Mouse (Mus musculus): ENCODE measurements at regions not wholly inside any gene's neighbourhood (a gene's known extent, or its start where the extent isn't known, plus 50 kb on each side); places are given as distances from the start of the nearest gene placed in this dataset.

DNA sequence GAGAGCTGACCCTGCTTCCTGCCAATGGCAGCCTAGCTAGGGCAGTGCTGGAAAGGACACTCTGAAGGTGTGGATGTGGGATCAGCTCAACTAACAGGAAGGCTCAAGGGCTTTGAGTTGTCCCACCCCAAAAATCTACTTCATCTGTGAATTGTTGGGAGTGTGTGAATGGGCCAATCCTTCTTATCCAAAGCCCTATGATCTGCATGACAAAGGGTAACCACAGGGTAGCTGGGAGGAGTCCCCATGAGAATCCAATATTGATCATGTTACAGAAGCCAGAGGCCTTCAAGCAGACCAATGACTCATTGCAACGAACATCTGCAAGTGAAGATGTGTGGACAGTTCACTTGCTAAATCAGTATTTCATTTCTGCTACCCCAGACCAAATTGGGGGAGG is 51.1 kb upstream of the Adra1b start:
- DNase-seq (ENCODE audit: low read depth, low spot score), result no peak
- 91% methylated on average over 1 of the region's 1 CpGs for WGBS

DNA sequence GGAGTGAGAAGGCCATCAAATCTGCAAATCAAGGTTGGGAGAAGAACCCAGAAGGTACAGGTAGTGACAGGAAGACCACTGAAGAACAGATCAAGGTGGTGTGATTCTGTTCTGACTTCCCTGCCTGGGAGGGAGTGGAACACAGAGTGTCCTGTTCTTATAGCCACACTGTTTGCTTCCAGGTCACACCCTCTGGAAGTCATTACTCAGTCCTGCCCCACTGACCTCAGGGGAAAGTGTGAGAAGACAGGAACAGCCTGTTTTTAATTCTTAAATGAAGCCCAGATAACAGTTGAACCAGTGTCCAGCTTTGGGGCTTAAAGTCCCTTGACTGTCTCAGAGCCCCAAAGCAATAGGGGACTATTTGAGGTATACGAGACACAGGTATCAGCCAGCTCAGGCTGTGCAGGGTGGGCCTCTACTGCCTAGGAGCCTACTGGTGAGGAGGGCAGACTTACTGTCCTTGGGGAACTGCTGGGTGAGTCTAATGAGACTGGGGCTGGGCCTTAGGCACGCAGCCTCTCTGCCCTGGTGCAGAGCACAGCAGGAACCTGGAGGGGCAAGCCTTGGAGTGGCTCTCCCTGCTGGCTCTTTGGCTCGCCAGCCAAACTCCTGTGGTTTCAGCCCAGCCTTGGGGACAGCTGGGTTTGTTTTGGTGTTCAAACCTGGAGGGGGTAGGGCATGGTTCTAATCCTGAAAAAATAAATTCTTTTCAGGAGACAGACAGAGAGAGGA is 57.4 kb upstream of the Adra1b start:
- DNase-seq (ENCODE audit: low read depth, low spot score), result no peak
- WGBS, result 50% methylated on average over 3 of the region's 3 CpGs

DNA sequence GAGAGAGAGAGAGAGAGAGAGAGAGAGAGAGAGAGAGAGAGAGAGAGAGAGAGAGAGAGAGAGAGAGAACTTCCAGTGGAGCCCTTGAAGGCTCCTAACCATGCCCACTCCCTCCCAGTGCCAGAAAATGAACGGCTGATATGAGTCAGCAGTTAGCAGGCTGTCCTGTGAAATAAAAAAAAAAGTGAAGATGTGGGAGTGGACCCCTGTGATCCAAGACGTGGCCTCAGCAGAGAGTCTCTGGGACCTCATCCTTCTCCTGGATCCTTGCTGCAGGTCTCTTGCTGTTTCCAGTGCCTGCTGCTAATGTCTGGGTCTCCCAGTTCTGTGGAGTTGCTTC is 57.9 kb upstream of the Adra1b start:
- 29% methylated on average over 2 of the region's 2 CpGs for WGBS
- no peak for DNase-seq (ENCODE audit: low read depth, low spot score)

DNA sequence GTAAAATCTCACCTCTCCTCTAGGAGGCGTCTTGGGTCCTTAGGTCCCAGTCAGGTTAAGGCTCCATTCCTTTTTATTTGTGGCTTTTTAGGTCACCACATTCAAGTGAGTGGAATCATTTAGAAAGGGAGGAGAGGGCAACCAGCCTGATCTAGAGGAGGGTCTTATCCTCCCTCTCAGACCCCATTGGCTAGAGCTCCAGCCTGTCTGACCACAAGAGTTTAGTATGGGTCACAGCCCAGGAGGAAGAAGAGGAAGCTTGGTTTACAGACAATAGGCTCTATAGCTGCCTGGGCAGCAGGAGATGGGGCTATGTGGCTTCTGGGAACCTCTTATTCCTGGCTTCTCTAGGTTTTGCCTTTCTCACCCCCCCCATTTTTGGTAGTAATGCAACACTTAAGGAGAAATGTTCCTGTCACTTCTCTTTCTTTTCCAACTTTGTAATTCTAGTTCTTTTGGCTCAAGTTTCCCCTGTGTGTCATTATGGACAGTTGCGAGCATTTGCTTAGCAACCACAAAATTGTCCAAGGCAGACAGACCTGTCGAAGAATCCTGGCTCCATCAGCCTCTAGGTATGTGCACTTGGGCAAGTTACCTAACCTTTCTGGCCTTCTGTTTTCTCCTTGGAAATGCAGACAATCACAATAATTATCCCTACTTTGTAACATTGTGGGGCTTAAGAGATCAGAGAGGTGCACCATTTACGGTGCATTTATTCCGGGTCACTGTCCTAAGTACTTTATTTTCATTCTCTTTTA is 59.5 kb upstream of the Adra1b start:
- no peak for DNase-seq (ENCODE audit: low read depth, low spot score)
- 72% methylated on average over 5 of the region's 5 CpGs for WGBS

DNA sequence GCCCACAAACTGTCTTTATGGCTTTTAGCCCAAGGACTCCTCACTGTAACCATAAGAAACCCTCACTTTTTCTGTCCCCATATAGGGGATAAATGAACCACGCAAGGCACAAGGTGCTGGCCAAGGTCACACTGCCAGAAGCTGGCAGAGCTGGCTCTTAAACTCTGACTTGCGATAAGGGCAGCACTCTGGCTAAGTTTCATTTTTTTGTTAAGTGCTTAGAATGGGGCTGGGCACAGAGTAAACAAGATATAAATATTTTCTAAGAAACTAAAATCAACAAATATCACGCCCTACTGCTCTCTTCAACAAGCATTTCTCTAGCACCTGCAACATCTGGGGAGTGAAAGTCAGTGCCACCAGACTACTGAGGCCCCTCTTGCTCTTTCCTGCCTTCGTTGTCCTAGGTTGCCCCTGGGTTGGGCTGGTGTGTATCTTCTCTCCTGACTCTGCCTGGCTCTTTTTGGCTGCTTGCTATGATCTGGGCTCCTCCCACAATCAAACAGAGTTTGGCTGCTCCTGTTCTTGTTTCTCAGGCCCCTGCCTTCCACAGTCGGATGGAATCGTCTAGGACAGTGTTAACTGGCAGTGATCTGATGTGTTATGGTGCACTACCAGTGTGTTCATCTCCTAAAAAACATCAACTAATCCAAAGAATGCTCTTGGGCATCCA is 60.5 kb upstream of the Adra1b start:
- WGBS, result 25% methylated on average over 6 of the region's 6 CpGs

DNA sequence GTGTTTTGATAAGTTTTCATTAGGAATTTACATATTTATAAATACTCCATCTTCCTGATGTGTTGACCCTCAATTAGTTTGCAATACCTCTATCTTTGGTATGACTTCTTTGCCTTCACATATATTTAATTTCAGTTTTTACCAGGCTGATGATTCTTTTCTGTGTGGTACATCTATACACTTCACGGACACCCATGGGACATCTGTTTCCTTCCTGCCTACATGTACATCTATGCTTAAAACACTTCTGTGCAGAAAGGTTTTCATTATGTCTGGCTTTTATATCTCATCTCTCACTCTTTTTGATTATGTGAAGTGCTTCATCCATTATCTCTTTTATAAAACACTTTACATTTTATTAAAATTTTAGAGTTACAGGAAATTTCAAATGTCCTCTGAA is 66.8 kb upstream of the Adra1b start:
- DNase-seq (ENCODE audit: low read depth, low spot score), result no peak
- 86% methylated on average over 1 of the region's 1 CpGs for WGBS

More for the DNA sequence above, 60.5 kb upstream of the Adra1b start:
- DNase-seq (ENCODE audit: low read depth, low spot score), result no peak

DNA sequence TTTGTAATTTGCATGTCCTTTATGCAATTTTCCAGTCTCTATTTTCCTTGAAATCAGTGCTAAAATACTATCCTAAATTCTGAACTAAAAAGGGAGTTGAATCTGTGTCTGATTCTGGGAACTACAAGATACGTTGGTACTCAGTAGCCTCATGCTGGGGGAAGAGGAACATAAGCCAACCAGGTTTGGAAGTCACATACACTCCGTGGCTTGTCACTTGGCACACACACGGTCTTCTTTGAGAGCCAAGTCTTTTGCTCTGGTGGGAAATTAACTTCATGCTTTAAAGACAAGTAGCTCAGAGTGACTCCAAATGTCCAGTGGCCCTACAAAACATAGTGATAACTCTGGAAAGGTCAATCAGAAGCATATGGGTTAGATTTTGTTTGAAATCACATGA is 70.9 kb upstream of the Adra1b start:
- 69% methylated on average over 3 of the region's 3 CpGs for WGBS
- no peak for DNase-seq (ENCODE audit: low read depth, low spot score)

DNA sequence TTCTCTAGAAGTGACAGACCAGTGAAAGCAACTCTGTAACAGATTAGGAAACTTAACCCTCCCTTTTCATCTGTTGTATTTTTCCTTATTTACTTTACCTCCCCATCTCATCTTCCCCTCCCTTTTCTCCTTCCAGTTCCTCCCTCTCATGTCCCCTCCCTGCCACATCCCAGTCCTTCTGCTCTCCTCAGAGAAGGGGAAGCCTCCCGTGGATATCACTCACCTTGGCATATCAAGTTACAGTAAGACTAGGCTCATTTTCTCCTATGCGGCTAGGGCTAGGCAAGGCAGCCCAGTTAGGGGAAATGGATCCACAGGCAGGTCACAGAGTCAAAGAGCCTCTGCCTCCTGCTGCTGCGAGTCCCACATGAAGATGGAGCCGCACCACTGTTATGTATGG is 75.0 kb upstream of the Adra1b start:
- 65% methylated on average over 4 of the region's 4 CpGs for WGBS
- DNase-seq (ENCODE audit: low read depth, low spot score), result no peak

DNA sequence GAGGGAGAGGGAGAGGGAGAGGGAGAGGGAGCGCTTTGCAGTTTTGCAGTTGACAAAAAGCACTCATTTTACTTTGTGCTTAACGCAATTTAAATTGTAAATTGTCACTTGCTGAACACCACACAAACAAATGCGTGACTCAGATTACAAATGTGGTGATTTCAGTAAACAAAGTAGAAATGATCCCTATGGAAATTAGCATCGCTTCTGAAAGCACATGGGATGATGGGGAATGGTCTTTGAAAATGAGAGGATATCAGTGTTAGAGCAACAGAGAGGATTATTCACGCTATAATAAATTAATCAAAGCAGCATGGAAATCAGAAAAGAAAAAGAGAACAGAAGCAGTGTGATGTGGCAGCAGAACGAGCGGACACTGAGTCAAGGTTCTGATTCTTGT is 78.4 kb upstream of the Adra1b start:
- 80% methylated on average over 7 of the region's 7 CpGs for WGBS
- no peak for DNase-seq (ENCODE audit: low read depth, low spot score)

DNA sequence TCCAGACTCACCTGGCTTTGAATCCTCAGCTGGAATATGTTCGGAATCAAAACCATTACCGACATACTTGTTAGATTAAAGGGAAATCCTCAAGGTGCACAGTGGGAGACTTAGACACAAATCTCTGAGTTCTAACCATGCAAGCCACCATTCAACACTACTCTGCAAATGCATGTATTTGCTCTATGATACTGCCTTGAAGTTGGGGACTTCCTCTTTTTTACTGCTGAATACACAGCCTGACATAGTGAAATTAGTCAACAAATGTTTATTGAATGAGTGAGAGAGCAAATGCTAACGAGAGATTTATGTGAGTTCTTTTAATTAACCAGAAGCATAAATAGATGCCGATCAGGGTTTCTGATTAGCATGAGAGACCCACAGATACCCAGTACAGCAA is 79.4 kb upstream of the Adra1b start:
- no peak for DNase-seq (ENCODE audit: low read depth, low spot score)
- 83% methylated on average over 4 of the region's 4 CpGs for WGBS

DNA sequence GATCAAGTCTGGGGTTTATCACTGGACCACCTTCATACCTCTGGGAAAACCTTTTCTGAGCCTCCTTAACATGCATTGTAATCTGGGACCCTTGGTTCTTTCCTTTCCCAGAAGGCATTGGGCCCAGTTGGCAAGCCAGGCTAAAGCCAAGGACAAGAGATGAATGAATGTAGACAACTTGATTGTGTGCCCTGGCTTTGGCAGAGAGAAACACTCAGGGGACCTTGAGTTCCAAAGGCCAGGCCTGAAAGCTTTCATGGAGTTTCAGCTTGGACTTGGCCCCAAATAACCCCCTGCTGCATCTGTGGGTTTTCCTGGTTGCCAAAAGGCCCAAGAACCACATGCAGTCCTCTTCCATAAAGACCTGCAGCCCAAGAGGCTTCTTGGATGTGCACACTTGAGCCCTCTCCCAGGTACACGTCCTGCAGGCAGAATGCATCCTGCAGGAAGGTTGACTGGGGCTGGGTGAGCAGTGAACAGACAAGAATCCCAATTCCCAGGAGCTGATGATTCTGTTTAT is 89.0 kb upstream of the Adra1b start:
- DNase-seq (ENCODE audit: low read depth, low spot score), result no peak
- whole genome bisulfite sequencing, result 94% methylated on average over 1 of the region's 1 CpGs

DNA sequence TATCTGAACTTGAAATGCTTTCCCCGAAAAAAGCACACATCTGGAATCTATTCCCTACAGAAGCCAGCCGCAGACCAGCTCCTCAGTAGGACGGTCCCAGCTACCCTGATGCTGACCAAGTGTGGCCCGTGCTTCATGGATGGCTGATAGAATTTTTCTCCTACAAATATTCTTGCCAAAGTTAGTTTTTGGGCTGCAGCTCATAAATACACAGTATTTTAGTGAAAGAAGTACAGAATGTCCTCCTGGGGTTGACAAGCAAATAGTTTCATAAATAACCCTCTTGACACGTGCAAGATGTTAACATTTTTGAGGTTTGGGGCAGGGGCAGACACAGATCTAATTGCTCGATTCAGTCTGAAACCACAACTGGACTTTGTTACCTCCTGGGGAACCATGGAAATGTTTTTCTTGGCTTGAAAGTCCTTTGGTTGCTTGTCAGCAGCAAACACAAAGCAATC is 91.0 kb upstream of the Adra1b start:
- DNase-seq (ENCODE audit: low read depth, low spot score), result no peak
- 57% methylated on average over 6 of the region's 6 CpGs for WGBS

DNA sequence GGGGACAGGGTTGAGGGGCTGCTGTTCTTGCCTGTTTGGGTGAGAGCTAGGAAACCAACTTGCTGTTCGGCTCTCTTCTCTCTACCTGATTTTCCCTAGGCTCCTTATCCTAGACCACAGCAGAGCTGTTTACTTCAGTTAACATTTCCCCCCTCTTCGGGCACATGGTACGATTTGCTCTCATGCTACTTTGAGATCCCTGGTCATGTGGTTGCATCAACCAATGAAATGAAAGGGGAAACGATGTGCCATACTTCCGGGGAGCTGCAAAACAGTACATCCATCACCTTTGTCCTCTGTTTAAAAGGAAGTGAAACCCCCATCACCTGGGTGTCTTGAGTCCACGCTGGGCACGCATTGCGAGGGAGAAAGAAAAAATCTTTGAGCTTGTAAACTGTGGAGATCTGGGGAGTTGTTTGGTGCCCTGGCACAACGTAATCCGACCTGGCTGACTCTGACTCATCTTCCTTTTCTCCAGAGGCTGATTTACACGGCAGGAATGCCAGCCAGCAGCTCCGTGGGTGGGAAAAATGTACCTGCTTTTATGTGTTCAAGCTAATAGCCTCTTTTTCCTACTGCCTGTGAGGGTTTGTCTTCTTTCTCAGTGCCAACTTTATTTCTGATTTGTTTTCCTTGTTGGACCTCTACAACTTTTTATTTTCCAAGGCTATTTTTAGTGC is 97.2 kb upstream of the Adra1b start:
- WGBS, result 64% methylated on average over 12 of the region's 12 CpGs
- DNase-seq (ENCODE audit: low read depth, low spot score), result no peak

DNA sequence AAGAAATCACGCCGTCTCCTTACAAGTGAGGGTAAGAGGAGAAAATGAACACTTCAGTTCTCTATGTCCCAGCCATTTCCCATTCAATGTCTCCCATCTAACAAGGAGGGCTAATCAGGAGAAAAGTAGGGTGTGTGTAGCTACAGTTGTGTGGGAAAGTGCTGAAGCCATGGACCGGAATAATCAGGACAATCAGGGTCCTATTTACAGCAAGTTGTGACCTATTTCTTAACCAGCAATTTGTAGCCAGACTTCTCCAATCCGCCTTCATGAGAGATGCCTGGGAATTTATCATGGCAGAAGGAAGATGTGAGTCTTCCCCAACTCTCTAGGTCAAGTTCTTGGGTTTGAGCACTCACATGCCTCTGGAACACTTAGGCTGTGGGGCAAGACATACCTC is 99.0 kb upstream of the Adra1b start:
- no peak for DNase-seq (ENCODE audit: low read depth, low spot score)
- WGBS, result 96% methylated on average over 4 of the region's 4 CpGs

DNA sequence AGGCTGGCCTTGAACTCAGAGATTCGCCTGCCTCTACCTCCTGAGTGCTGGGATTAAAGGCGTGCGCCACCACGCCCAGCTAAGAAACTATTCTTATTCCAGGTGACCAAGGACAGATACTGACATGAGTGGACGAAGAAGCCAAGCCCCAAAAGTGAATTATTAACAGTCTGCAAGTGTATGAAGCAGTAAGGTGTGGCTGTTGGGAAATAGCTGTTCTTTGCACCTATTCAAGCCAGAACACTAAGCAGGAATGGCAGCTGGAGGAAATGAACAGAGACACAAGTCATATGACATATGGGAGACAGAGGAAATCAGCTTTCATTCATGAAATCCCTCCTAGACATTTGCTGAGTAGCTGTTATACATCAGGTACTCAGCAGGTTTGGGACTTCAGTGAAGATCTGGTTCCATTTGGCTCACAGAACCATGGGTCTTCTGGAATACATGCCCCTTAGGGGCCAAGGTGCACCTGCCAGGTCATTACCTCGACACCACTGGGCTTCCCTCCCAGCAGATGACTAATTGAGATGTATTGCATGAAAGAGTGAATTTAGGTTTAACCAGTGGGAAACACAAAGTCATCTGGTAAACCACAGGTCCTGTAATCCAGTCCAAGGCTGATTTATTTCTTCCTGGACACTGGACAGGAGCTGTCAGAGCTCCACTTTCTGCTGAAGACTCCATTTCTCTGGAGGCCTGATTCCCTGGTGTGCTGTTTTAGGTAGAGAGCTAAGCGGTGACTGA is 101.0 kb upstream of the Adra1b start:
- WGBS, result 47% methylated on average over 7 of the region's 7 CpGs
- DNase-seq (ENCODE audit: low read depth, low spot score), result peak; percentile 70

DNA sequence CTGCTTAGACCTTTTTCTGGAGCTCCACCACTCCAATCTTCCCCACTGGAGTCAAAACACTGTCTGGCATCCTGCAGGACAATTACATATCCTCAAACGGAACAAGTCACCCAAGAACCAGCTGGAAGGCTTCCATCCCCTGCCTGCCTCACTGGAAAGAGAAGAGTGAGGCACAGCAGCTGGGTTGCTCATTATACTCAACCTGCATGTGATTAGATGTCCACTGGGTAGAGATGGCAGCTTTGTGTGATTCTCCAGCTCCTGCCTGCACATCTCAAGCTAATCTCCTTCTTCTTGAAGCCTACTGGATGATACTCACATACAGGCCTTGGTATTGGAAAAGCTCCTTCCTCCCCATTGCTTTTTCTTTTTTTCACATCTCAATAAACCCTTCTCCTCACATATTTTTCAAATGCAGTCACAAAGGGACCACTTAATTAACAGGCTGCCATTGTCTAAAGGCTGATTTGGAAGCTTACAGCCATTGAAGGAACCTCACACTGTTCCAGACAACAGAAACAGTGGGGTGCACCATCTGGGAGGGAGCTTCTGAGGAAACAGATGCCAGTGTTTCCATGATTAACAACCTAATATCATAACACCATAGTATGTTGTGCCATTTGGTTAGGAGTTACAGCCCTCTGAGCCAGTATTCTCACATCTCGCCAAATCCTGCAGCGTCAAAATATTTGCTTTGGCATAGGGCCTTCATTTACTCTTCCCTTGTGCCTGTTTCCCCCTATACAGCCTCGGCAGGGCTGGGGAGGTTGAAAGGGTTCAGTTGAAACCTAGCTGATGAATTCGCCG is 101.9 kb upstream of the Adra1b start:
- DNase-seq (ENCODE audit: low read depth, low spot score), result peak; percentile 31
- WGBS, result 17% methylated on average over 6 of the region's 6 CpGs

DNA sequence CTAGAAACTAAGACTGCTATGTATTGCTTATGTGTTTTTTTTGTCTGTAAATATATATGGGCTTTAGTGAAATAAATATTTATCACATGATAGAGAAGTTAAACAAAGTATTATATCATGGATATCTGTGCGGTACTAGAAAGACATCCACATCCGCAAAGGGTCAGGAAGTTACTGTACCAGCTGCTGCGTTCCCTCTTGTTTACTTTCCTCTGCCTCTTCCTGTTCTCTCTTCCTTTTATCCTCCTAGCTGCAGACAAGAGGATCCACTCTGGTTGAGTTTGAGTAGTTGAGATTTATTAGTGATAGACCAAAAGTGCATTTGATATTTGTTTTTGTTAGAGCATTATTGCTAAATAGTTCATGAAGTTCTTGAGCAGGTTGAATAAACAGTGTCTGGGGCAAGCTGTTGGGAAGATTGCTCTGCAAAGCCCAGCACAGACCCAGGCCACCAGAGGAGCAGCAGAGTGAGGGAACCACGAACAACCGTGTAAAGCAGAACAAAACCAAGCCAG is 106.6 kb upstream of the Adra1b start:
- 33% methylated on average over 5 of the region's 5 CpGs for WGBS
- no peak for DNase-seq (ENCODE audit: low read depth, low spot score)

DNA sequence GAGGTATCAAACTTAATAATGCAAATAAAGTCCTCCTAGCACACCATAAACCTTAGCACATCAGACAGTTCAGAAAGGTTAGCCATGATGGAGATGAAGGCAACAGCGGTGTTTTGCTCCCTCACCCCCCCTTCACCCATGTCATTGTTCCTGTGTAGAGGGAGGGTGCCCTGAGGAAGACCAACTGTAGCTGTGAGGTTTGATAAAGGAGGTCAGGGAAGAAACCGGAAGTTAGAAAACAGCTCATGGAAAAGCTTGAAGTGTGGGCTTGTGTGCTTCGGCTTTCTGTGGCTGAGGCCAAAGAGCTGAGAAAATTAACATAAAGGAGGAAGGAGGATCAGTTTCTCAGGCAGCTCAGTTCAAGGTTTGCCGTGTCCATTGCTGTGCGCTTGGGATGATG is 111.3 kb upstream of the Adra1b start:
- 86% methylated on average over 5 of the region's 5 CpGs for WGBS
- DNase-seq (ENCODE audit: low read depth, low spot score), result no peak
